Mouse (Mus musculus) olfactory bulb, adult 2 months (tissue): Measurements from ENCODE around the gene Smim27.

Source experiments
- CTCF ChIP-seq: fragments of 200-500 bp; IDR thresholded peaks from 2 replicates; pipeline ENCODE4 v1.5.1; 2012; ENCODE audit warnings: low read depth, mild to moderate bottlenecking, low read length, moderate library complexity; ENCODE audit not compliant: insufficient read depth
- POLR2A ChIP-seq: fragments of 200-500 bp; IDR thresholded peaks from 2 replicates; pipeline ENCODE4 v1.6.1; 2012; ENCODE audit warnings: mild to moderate bottlenecking, low read depth, low read length, moderate library complexity; ENCODE audit not compliant: insufficient read depth

DNA sequence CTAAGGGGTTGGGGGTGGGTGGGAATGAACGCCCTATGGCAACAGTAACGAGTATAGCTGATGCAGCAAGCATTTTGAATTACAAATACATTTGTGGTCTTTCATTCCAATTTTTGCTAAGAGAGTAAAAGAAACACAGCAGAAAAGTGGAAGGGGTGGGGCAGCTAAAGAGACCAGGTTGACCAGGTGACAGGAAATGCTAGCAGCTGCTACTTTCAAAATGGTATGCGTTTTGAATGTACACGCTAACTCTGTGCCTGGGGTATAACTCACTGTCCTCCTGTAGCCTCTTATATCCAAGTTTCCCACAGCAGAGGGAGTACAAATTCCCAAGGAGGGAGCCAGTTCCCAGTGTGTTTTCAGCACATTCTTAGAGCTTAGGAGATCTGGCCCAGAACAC lies 32.5 kb upstream of the Smim27 start:
- TF ChIP-seq CTCF: no peak
- TF ChIP-seq POLR2A: no peak
